Mouse (Mus musculus) midbrain, embryonic 11.5 days (tissue): Measurements from ENCODE around the gene Plch2. TPM values are rescaled to one million over a fixed set of nuclear protein-coding genes. Genes with fewer than 3 reads are reported as not detected.
A peak's percentile ranks its signal among the peaks of the same experiment; 100 is the strongest.

Source experiments
- ATAC-seq: fragments of 200-750 bp; cut with Nextera tagmentation; 2 replicates; pipeline ENCODE4 v1.8.0; 2017; ENCODE audit warnings: moderate TSS enrichment, moderate library complexity; ENCODE audit not compliant: low FRiP score
- DNase-seq: peaks from one replicate; pipeline ENCODE4 v3.0.0; 2015; ENCODE audit warnings: low spot score; ENCODE audit errors: missing footprints
- H3K27ac ChIP-seq: fragments of 300-500 bp; sonication (generic); 2 replicates; pipeline ENCODE4 v1.5.1; 2014; ENCODE audit warnings: low read depth, low read length
- H3K27me3 ChIP-seq: fragments of 300-500 bp; sonication (generic); 2 replicates; pipeline ENCODE4 v1.6.1; 2014; ENCODE audit warnings: mild to moderate bottlenecking, low read length, moderate library complexity, mixed read lengths; ENCODE audit not compliant: control insufficient read depth, insufficient read depth
- H3K36me3 ChIP-seq: fragments of 300-500 bp; sonication (generic); 2 replicates; pipeline ENCODE4 v1.6.1; 2014; ENCODE audit warnings: mild to moderate bottlenecking, low read length, moderate library complexity, mixed read lengths; ENCODE audit not compliant: control insufficient read depth, insufficient read depth
- H3K4me1 ChIP-seq: fragments of 300-500 bp; sonication (generic); 2 replicates; pipeline ENCODE4 v1.6.1; 2014; ENCODE audit warnings: low read length; ENCODE audit not compliant: control insufficient read depth, insufficient read depth
- H3K4me2 ChIP-seq: fragments of 300-500 bp; sonication (generic); 2 replicates; pipeline ENCODE4 v1.6.1; 2014; ENCODE audit warnings: mild to moderate bottlenecking, moderate library complexity
- H3K4me3 ChIP-seq: fragments of 300-500 bp; sonication (generic); 2 replicates; pipeline ENCODE4 v1.5.1; 2014; ENCODE audit warnings: low read depth, low read length
- H3K9ac ChIP-seq: fragments of 300-500 bp; sonication (generic); 2 replicates; pipeline ENCODE4 v1.6.1; 2014; ENCODE audit warnings: low read length
- H3K9me3 ChIP-seq: fragments of 300-500 bp; sonication (generic); 2 replicates; pipeline ENCODE4 v1.6.1; 2016; ENCODE audit warnings: low read length; ENCODE audit not compliant: control insufficient read depth
- WGBS: fragments of 180-500 bp; shearing (Covaris S2); extraction: QIAGEN DNeasy Blood & Tissue Kit; methylation state at CpG from one replicate; pipeline ENCODE4 v1.1.7; 2014; 5-methylcytosine and 5-hydroxymethylcytosine counted together
- polyA plus RNA-seq: library from polyadenylated mRNA; unstranded; fragments of >200 nt; fragmentation: Nextera tagmentation; extraction: Ambion mirVana; gene quantifications from 2 replicates; pipeline ENCODE4 v1.2.1, GENCODE M21; 2014

The Plch2 gene
- polyA plus RNA-seq, 1 experiment from 2014 or later = 0.85 TPM

GRCm38 (mm10) chr4:155066834-155067522 lies 10.4 kb upstream of the Plch2 start, which contains the start of gene Pex10:
TSS of gene Pex10 (plus strand) at chr4:155067016.
- ATAC-seq (peak; percentile 93), DNase-seq (peak; percentile 100)
- no peaks in the 10 kb centered on the region for H3K9me3 ChIP-seq
- H3K36me3 ChIP-seq = peaks cover 18% of the 10 kb centered on the region
- H3K4me3 ChIP-seq = peak within 1 kb of the TSS; percentile 64
- H3K27ac ChIP-seq = peak within 1 kb of the TSS; percentile 25
- WGBS = under 1% methylated on average over 48 of the region's 48 CpGs
- H3K27me3 ChIP-seq = no peaks in the 10 kb centered on the region
- H3K4me2 ChIP-seq = peak within 1 kb of the TSS; percentile 83
- H3K9ac ChIP-seq = peak within 1 kb of the TSS; percentile 86
- peaks cover 15% of the 10 kb centered on the region for H3K4me1 ChIP-seq

- no peaks in the 10 kb centered on the region for H3K9me3 ChIP-seq
- peaks cover 15% of the 10 kb centered on the region for H3K4me1 ChIP-seq
- WGBS = 6% methylated on average over 15 of the region's 15 CpGs
- no peaks in the 10 kb centered on the region for H3K27me3 ChIP-seq
- H3K27ac ChIP-seq = peak overlapping the region; percentile 25
- H3K4me3 ChIP-seq = peak overlapping the region; percentile 64
- peak overlapping the region; percentile 31; the same call in 1 of the 2 replicates for H3K9ac ChIP-seq
- DNase-seq (peak; percentile 100), ATAC-seq (peak; percentile 65)
- H3K4me2 ChIP-seq = peak overlapping the region; percentile 83
- H3K36me3 ChIP-seq = peaks cover 14% of the 10 kb centered on the region
These were observed 9.6 kb upstream of the Plch2 start for GRCm38 (mm10) chr4:155065970-155066833.

- no peaks in the 10 kb centered on the region for H3K9me3 ChIP-seq
- no peak overlapping the region for H3K4me2 ChIP-seq
- 75% methylated on average over 2 of the region's 2 CpGs for WGBS
- H3K4me3 ChIP-seq = no peak overlapping the region
- ATAC-seq = no peak
- no peak overlapping the region for H3K9ac ChIP-seq
- H3K36me3 ChIP-seq = peaks cover 4% of the 10 kb centered on the region; the same call in 1 of the 2 replicates
- H3K27me3 ChIP-seq = no peaks in the 10 kb centered on the region
- DNase-seq = no peak
- H3K27ac ChIP-seq = no peak overlapping the region
- H3K4me1 ChIP-seq = peaks cover 15% of the 10 kb centered on the region
These were observed 7.9 kb upstream of the Plch2 start for GRCm38 (mm10) chr4:155064474-155064873.

- Histone ChIP-seq H3K27ac (no peak overlapping the region), H3K4me1 (peaks cover 15% of the 10 kb centered on the region), H3K9ac (no peak overlapping the region), H3K4me3 (no peak overlapping the region), H3K9me3 (no peaks in the 10 kb centered on the region), H3K27me3 (no peaks in the 10 kb centered on the region), H3K4me2 (no peak overlapping the region), H3K36me3 (peaks cover 3% of the 10 kb centered on the region; the same call in 1 of the 2 replicates)
- WGBS = 46% methylated on average over 3 of the region's 3 CpGs
- DNase-seq (no peak), ATAC-seq (no peak)
These were observed 7.3 kb upstream of the Plch2 start for GRCm38 (mm10) chr4:155063895-155064294.

- no peak overlapping the region for H3K27ac ChIP-seq
- WGBS = 41% methylated on average over 10 of the region's 10 CpGs
- no peak for ATAC-seq
- H3K4me2 ChIP-seq = no peak overlapping the region
- no peak overlapping the region for H3K4me3 ChIP-seq
- no peaks in the 10 kb centered on the region for H3K36me3 ChIP-seq
- H3K9ac ChIP-seq = no peak overlapping the region
- no peaks in the 10 kb centered on the region for H3K27me3 ChIP-seq
- no peaks in the 10 kb centered on the region for H3K4me1 ChIP-seq
- DNase-seq = no peak
- H3K9me3 ChIP-seq = no peaks in the 10 kb centered on the region
These were observed 1.7 kb upstream of the Plch2 start for GRCm38 (mm10) chr4:155058325-155058724.

- Histone ChIP-seq H3K4me2 (no peak overlapping the region), H3K27me3 (no peaks in the 10 kb centered on the region; the same call in 1 of the 2 replicates), H3K9me3 (no peaks in the 10 kb centered on the region), H3K4me1 (no peaks in the 10 kb centered on the region), H3K27ac (no peak overlapping the region), H3K9ac (no peak overlapping the region), H3K36me3 (no peaks in the 10 kb centered on the region), H3K4me3 (no peak overlapping the region)
- DNase-seq (no peak), ATAC-seq (no peak)
- 89% methylated on average over 7 of the region's 7 CpGs for WGBS
These were observed 6.5 kb downstream of the Plch2 start for GRCm38 (mm10) chr4:155050116-155050515.

- no peaks in the 10 kb centered on the region for H3K36me3 ChIP-seq
- WGBS = 88% methylated on average over 14 of the region's 14 CpGs
- H3K4me1 ChIP-seq = peaks cover 8% of the 10 kb centered on the region
- H3K27ac ChIP-seq = no peak overlapping the region
- no peaks in the 10 kb centered on the region for H3K9me3 ChIP-seq
- H3K4me3 ChIP-seq = no peak overlapping the region
- H3K9ac ChIP-seq = no peak overlapping the region
- no peak overlapping the region for H3K4me2 ChIP-seq
- DNase-seq (no peak), ATAC-seq (no peak)
- peaks cover 32% of the 10 kb centered on the region for H3K27me3 ChIP-seq
These were observed 9.9 kb downstream of the Plch2 start for GRCm38 (mm10) chr4:155046636-155047035.

GRCm38 (mm10) chr4:155043289-155043625 lies 13.3 kb downstream of the Plch2 start:
- DNase-seq = no peak
- H3K9ac ChIP-seq = peak overlapping the region; percentile 55
- H3K27ac ChIP-seq = no peak overlapping the region
- no peaks in the 10 kb centered on the region for H3K9me3 ChIP-seq
- ATAC-seq = no peak
- H3K27me3 ChIP-seq = peaks cover 37% of the 10 kb centered on the region
- H3K4me3 ChIP-seq = peak overlapping the region; percentile 43
- WGBS = 2% methylated on average over 25 of the region's 25 CpGs
- H3K36me3 ChIP-seq = no peaks in the 10 kb centered on the region
- H3K4me1 ChIP-seq = peaks cover 19% of the 10 kb centered on the region
- H3K4me2 ChIP-seq = peak overlapping the region; percentile 79
